Mouse (Mus musculus) liver, embryonic 14.5 days (tissue): Measurements from ENCODE around the gene Snx6. TPM values are rescaled to one million over a fixed set of nuclear protein-coding genes. Genes with fewer than 3 reads are reported as not detected.

Experiments used
- ATAC-seq: fragments of 200-750 bp; cut with Nextera tagmentation; 2 replicates; pipeline ENCODE4 v1.8.0; 2017; ENCODE audit warnings: moderate number of reproducible peaks, mild to moderate bottlenecking, moderate library complexity; ENCODE audit not compliant: insufficient read depth
- DNase-seq, 3 experiments: peaks; one replicate each; pipeline ENCODE4 v3.0.0-alpha.2; 2012 to 2013; ENCODE audit warnings: low read depth in 3 of 3, low spot score in 3 of 3
- H3K27ac ChIP-seq: fragments of 300-500 bp; sonication (generic); 2 replicates; pipeline ENCODE4 v1.5.1; 2014; ENCODE audit warnings: moderate library complexity, mild to moderate bottlenecking, control low read depth, inconsistent platforms
- H3K27me3 ChIP-seq: fragments of 300-500 bp; sonication (generic); 2 replicates; pipeline ENCODE4 v1.6.1; 2014; ENCODE audit warnings: mild to moderate bottlenecking, low read length, moderate library complexity; ENCODE audit not compliant: control insufficient read depth, insufficient read depth
- H3K36me3 ChIP-seq: fragments of 300-500 bp; sonication (generic); replicated peaks from 2 replicates; pipeline ENCODE4 v1.6.1; 2014; ENCODE audit warnings: low read depth; ENCODE audit not compliant: control insufficient read depth, insufficient read depth
- H3K4me1 ChIP-seq, 2 experiments: fragments of 200-500 bp in 1 of 2; fragments of 300-500 bp in 1 of 2; sonication (generic) in 1 of 2; replicated peaks; 2 replicates each; pipeline ENCODE4 v1.6.1; 2012 to 2014; ENCODE audit warnings: antibody characterized with exemption in 1 of 2, inconsistent platforms in 1 of 2, low read length in 1 of 2; ENCODE audit not compliant: control insufficient read depth in 2 of 2, insufficient read depth in 2 of 2
- H3K4me2 ChIP-seq: fragments of 300-500 bp; sonication (generic); 2 replicates; pipeline ENCODE4 v1.6.1; 2014; ENCODE audit warnings: low read depth, mild to moderate bottlenecking, control low read depth, moderate library complexity
- H3K4me3 ChIP-seq, 2 experiments: fragments of 200-500 bp in 1 of 2; fragments of 300-500 bp in 1 of 2; sonication (generic) in 1 of 2; 2 replicates each; pipeline ENCODE4 v1.5.1; 2012 to 2014; ENCODE audit warnings: low read depth in 2 of 2, low read length in 2 of 2, mild to moderate bottlenecking in 2 of 2, control low read depth in 1 of 2, inconsistent platforms in 1 of 2, moderate library complexity in 1 of 2; ENCODE audit not compliant: insufficient read depth in 1 of 2
- H3K9ac ChIP-seq: fragments of 300-500 bp; sonication (generic); replicated peaks from 2 replicates; pipeline ENCODE4 v1.6.1; 2014; ENCODE audit warnings: mild to moderate bottlenecking, control low read depth, moderate library complexity
- H3K9me3 ChIP-seq: fragments of 300-500 bp; sonication (generic); 2 replicates; pipeline ENCODE4 v1.6.1; 2016; ENCODE audit warnings: low read length, mixed read lengths; ENCODE audit not compliant: control insufficient read depth
- CTCF ChIP-seq: IDR thresholded peaks from 2 replicates; pipeline ENCODE4 v1.5.1; 2016; ENCODE audit warnings: antibody characterized with exemption, low read depth, control low read depth
- EP300 ChIP-seq: IDR thresholded peaks from 2 replicates; pipeline ENCODE4 v1.6.1; 2016; ENCODE audit warnings: antibody characterized with exemption, low read depth
- WGBS: fragments of 180-500 bp; shearing (Covaris S2); extraction: QIAGEN DNeasy Blood & Tissue Kit; methylation state at CpG from one replicate; pipeline ENCODE4 v1.1.7; 2014; ENCODE audit not compliant: insufficient replicate concordance; 5-methylcytosine and 5-hydroxymethylcytosine counted together
- polyA plus RNA-seq, 2 experiments: library from polyadenylated mRNA; depleted of rRNA in 1 of 2; stranded (reverse) in 1 of 2; unstranded in 1 of 2; fragments of >200 nt; fragmentation: Nextera tagmentation in 1 of 2; extraction: Ambion mirVana in 1 of 2; gene quantifications; 2 replicates each; pipeline versions ENCODE4 v1.2.1 to v1.2.3; 2012 to 2014

Snx6 gene
- polyA plus RNA-seq, 2 experiments: 17.4 to 46.1 TPM

- Histone ChIP-seq H3K27ac (no peak overlapping the region), H3K27me3 (no peaks in the 10 kb centered on the region), H3K36me3 (no peaks in the 10 kb centered on the region), H3K4me2 (no peak overlapping the region), H3K4me3 (no peak overlapping the region), H3K9me3 (no peaks in the 10 kb centered on the region), H3K9ac (no peak overlapping the region), H3K4me1 (peaks cover 0 to 12% of the 10 kb centered on the region in 2 experiments; a peak in 2 of 4 replicates)
- ATAC-seq (no peak), DNase-seq (no peak)
- 28% methylated on average over 6 of the region's 6 CpGs for WGBS
- TF ChIP-seq CTCF (no peak), EP300 (no peak)
Measured at GRCm38 (mm10) chr12:54819181-54819935, 23.9 kb upstream of the Snx6 start.

DNA sequence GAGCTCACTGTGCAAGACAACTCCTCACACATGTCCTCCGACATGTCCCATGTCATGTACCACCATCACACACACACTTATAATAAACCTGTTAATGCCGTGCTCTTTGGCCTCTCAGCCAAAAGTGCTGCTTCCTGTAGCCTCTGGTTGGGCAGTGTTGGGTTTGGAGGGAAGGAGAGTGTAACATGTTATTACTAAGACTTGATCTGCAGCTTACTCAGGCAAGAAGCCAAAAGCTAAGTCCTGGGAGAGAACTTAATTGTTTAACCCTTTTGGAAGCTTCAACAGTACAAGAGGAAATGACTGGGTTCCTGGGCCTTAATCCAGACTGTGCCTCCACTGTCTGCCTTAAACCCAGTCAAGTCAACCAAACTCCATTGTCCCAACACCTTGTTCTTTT lies 14.6 kb upstream of the Snx6 start:
- 62% methylated on average over 2 of the region's 2 CpGs for WGBS
- ATAC-seq: no peak
- no peaks in the 10 kb centered on the region for H3K27me3 ChIP-seq
- no peaks in the 10 kb centered on the region for H3K9me3 ChIP-seq
- no peaks in the 10 kb centered on the region for H3K36me3 ChIP-seq
- H3K4me2 ChIP-seq: no peak overlapping the region
- peaks cover 0 to 12% of the 10 kb centered on the region in 2 experiments; a peak in 2 of 4 replicates for H3K4me1 ChIP-seq
- TF ChIP-seq CTCF (no peak), EP300 (no peak)
- H3K4me3 ChIP-seq: no peak overlapping the region
- no peak for DNase-seq
- H3K27ac ChIP-seq: no peak overlapping the region
- H3K9ac ChIP-seq: no peak overlapping the region

DNA sequence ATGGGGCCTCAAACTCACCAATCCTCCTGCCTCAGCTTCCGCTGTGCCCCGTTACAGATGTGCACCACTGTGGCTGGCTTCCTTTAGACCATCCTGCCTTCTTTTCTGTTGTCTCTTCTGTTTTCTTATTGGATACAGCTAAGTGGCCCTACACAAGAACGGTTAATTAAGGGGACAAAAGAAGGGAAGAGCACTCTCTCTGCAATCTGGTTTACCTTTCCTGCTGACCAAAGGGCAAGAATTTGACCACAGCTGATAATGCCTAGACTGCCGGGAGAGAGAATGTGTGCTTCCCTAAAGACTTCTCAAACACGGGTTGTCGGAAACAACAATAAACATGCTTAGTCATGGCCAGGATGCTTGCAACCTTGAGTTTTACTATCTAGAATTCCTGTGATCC lies 12.0 kb upstream of the Snx6 start:
- Histone ChIP-seq H3K4me1 (peaks cover 0 to 12% of the 10 kb centered on the region in 2 experiments; a peak in 2 of 4 replicates), H3K27ac (no peak overlapping the region), H3K4me3 (no peak overlapping the region), H3K4me2 (no peak overlapping the region), H3K9me3 (no peaks in the 10 kb centered on the region), H3K27me3 (no peaks in the 10 kb centered on the region), H3K36me3 (no peaks in the 10 kb centered on the region), H3K9ac (no peak overlapping the region)
- ATAC-seq (no peak), DNase-seq (no peak)
- 36% methylated on average over 6 of the region's 6 CpGs for WGBS
- no peak for TF ChIP-seq EP300
- TF ChIP-seq CTCF: no peak

GRCm38 (mm10) chr12:54806131-54806530 lies 10.6 kb upstream of the Snx6 start:
- DNase-seq (no peak), ATAC-seq (no peak)
- H3K4me2 ChIP-seq: no peak overlapping the region
- TF ChIP-seq CTCF (no peak), EP300 (no peak)
- H3K27me3 ChIP-seq: no peaks in the 10 kb centered on the region
- 30% methylated on average over 6 of the region's 6 CpGs for WGBS
- H3K4me3 ChIP-seq: no peak overlapping the region
- H3K27ac ChIP-seq: no peak overlapping the region
- no peaks in the 10 kb centered on the region for H3K9me3 ChIP-seq
- H3K36me3 ChIP-seq: no peaks in the 10 kb centered on the region
- peaks cover 0 to 12% of the 10 kb centered on the region in 2 experiments; a peak in 2 of 4 replicates for H3K4me1 ChIP-seq
- no peak overlapping the region for H3K9ac ChIP-seq

- H3K4me3 ChIP-seq: no peak overlapping the region
- no peak overlapping the region for H3K9ac ChIP-seq
- ATAC-seq (no peak), DNase-seq (no peak)
- no peaks in the 10 kb centered on the region for H3K27me3 ChIP-seq
- no peak overlapping the region for H3K4me2 ChIP-seq
- H3K36me3 ChIP-seq: no peaks in the 10 kb centered on the region
- TF ChIP-seq CTCF: no peak
- H3K27ac ChIP-seq: no peak overlapping the region
- WGBS: 63% methylated on average over 6 of the region's 6 CpGs
- no peaks in the 10 kb centered on the region for H3K9me3 ChIP-seq
- peaks cover 0 to 12% of the 10 kb centered on the region in 2 experiments; a peak in 2 of 4 replicates for H3K4me1 ChIP-seq
Measured at GRCm38 (mm10) chr12:54805254-54806002, 9.9 kb upstream of the Snx6 start.
